Mouse (Mus musculus): Measurements from ENCODE around the gene Ccr6. TPM values are rescaled to one million over a fixed set of nuclear protein-coding genes. Genes with fewer than 3 reads are reported as not detected.
"Not testable (repeated sequence)": the region's sequence is repeated elsewhere in the genome, so short reads cannot be mapped to it uniquely, and the experiment has no call there.

Gene Ccr6
- 0.75 and 0.78 TPM in 2 replicates for polyA plus RNA-seq (2015; fragmentation: Nextera tagmentation; extraction: Ambion mirVana)

- Histone ChIP-seq H3K9ac (ENCODE audit: low read depth, low read length) (no peak within 1 kb of the TSS), H3K9me3 (ENCODE audit: control insufficient read depth, low read length) (no peaks in the 10 kb centered on the region), H3K27me3 (replicated peaks; ENCODE audit: control insufficient read depth, insufficient read depth, low read length) (no peaks in the 10 kb centered on the region), H3K4me1 (ENCODE audit: control insufficient read depth, insufficient read depth, low read length) (no peaks in the 10 kb centered on the region), H3K27ac (ENCODE audit: low read length) (no peak within 1 kb of the TSS), H3K4me3 (ENCODE audit: low read length) (no peak within 1 kb of the TSS), H3K36me3 (ENCODE audit: control insufficient read depth, insufficient read depth, low read length) (no peaks in the 10 kb centered on the region), H3K4me2 (ENCODE audit: low read depth, low read length) (no peak within 1 kb of the TSS)
- no peak for ATAC-seq
- 73% methylated on average over 3 of the region's 3 CpGs for WGBS
Observed at GRCm38 (mm10) chr17:8235743-8236142, at the start of gene Ccr6. Ccr6 (plus strand) TSS chr17:8236043.

GRCm38 (mm10) chr17:8193678-8194077 is 42.2 kb upstream of the Ccr6 start:
- peaks cover 10% of the 10 kb centered on the region; the same call in 1 of the 2 replicates for H3K36me3 ChIP-seq (ENCODE audit: control insufficient read depth, insufficient read depth, low read length)
- H3K9ac ChIP-seq (ENCODE audit: low read depth, low read length) = no peak overlapping the region
- H3K27ac ChIP-seq (ENCODE audit: low read length) = no peak overlapping the region
- no peak overlapping the region for H3K4me3 ChIP-seq (ENCODE audit: low read length)
- no peaks in the 10 kb centered on the region for H3K4me1 ChIP-seq (ENCODE audit: control insufficient read depth, insufficient read depth, low read length)
- no peaks in the 10 kb centered on the region for H3K27me3 ChIP-seq (replicated peaks; ENCODE audit: control insufficient read depth, insufficient read depth, low read length)
- no peak for ATAC-seq
- WGBS = 84% methylated on average over 8 of the region's 8 CpGs
- no peak overlapping the region for H3K4me2 ChIP-seq (ENCODE audit: low read depth, low read length)
- H3K9me3 ChIP-seq (ENCODE audit: control insufficient read depth, low read length) = no peaks in the 10 kb centered on the region

GRCm38 (mm10) chr17:8195685-8196376 is 40.0 kb upstream of the Ccr6 start:
- Histone ChIP-seq H3K9me3 (ENCODE audit: control insufficient read depth, low read length) (no peaks in the 10 kb centered on the region), H3K4me1 (ENCODE audit: control insufficient read depth, insufficient read depth, low read length) (no peaks in the 10 kb centered on the region), H3K4me2 (ENCODE audit: low read depth, low read length) (no peak overlapping the region), H3K27ac (ENCODE audit: low read length) (no peak overlapping the region), H3K9ac (ENCODE audit: low read depth, low read length) (no peak overlapping the region), H3K27me3 (replicated peaks; ENCODE audit: control insufficient read depth, insufficient read depth, low read length) (no peaks in the 10 kb centered on the region), H3K36me3 (ENCODE audit: control insufficient read depth, insufficient read depth, low read length) (0 out of 2 replicates have a peak, but pooled peaks cover 5% of the 10 kb centered on the region), H3K4me3 (ENCODE audit: low read length) (no peak overlapping the region)
- WGBS = 93% methylated on average over 8 of the region's 8 CpGs
- no peak for ATAC-seq

- WGBS = 68% methylated on average over 3 of the region's 3 CpGs
- ATAC-seq = no peak
- Histone ChIP-seq H3K4me3 (ENCODE audit: low read length) (no peak overlapping the region), H3K4me1 (ENCODE audit: control insufficient read depth, insufficient read depth, low read length) (no peaks in the 10 kb centered on the region), H3K9ac (ENCODE audit: low read depth, low read length) (no peak overlapping the region), H3K27me3 (replicated peaks; ENCODE audit: control insufficient read depth, insufficient read depth, low read length) (no peaks in the 10 kb centered on the region), H3K27ac (ENCODE audit: low read length) (no peak overlapping the region), H3K9me3 (ENCODE audit: control insufficient read depth, low read length) (no peaks in the 10 kb centered on the region), H3K4me2 (ENCODE audit: low read depth, low read length) (no peak overlapping the region), H3K36me3 (ENCODE audit: control insufficient read depth, insufficient read depth, low read length) (no peaks in the 10 kb centered on the region)
Observed at GRCm38 (mm10) chr17:8197652-8198051, 38.2 kb upstream of the Ccr6 start.

DNA sequence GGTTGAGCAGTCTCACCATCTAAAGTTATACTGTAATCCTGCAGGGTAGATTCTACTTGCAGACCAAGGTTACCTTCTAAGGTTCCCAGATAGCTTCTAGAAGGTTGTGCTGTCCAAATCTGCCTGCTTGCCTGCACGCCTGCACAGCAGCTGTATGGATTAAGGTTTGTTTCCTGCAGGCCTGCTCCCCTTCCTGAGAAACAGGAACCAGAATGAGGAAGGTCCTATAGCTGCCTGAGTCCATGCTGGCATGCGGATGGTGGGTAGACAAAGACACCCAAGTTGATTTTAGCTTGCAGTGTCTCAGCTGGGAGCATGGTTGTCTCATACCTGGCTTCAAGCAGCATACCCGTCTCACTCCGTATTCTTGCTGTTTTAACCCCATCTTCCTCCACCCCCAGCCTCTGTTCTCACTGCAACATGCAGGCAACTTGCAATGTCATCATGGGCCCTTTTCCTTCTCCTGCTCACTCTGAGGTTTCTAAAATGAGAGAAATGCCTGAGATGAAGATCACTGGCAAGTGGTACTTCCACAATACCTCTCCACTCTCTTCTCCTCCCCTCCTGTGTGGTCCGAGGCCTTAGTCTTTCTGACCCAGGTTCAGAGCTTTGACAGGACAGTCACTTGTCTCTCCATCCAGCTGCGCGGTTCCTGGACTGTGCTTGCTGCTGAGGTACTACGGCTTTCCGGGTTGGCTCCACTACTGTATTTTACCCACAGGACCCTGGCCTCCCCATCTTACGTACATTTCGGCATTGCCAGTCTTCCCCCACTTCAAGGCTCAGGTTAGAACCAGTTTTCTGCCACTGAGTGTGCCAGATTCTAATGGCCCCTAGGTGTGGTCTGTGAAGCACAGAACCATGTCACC is 36.5 kb upstream of the Ccr6 start:
- WGBS = 87% methylated on average over 11 of the region's 11 CpGs
- ATAC-seq = no peak
- no peaks in the 10 kb centered on the region for H3K9me3 ChIP-seq (ENCODE audit: control insufficient read depth, low read length)
- no peaks in the 10 kb centered on the region for H3K27me3 ChIP-seq (replicated peaks; ENCODE audit: control insufficient read depth, insufficient read depth, low read length)
- H3K4me1 ChIP-seq (ENCODE audit: control insufficient read depth, insufficient read depth, low read length) = no peaks in the 10 kb centered on the region
- H3K9ac ChIP-seq (ENCODE audit: low read depth, low read length) = no peak overlapping the region
- H3K27ac ChIP-seq (ENCODE audit: low read length) = no peak overlapping the region
- no peak overlapping the region for H3K4me3 ChIP-seq (ENCODE audit: low read length)
- H3K36me3 ChIP-seq (ENCODE audit: control insufficient read depth, insufficient read depth, low read length) = no peaks in the 10 kb centered on the region
- no peak overlapping the region for H3K4me2 ChIP-seq (ENCODE audit: low read depth, low read length)

DNA sequence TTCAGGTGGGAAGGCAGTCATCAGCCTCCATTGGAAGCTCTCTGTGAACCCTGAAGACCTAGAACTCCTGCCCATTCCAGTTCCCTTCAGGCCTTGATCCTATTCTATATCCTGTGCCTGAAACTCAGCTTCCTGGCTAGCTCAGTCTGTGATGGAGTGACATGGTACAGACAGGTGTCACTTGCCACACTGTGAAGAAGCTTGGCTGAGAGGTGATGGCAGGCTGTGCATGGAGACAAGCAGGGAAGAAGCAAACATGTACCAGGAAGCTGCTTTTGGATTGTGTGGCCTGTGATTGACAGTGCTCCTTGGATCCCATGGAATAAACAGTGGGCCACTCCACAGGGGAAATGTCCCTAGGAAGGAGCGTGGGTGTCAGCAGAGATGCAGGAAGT is 35.9 kb upstream of the Ccr6 start:
- no peaks in the 10 kb centered on the region for H3K36me3 ChIP-seq (ENCODE audit: control insufficient read depth, insufficient read depth, low read length)
- no peaks in the 10 kb centered on the region for H3K4me1 ChIP-seq (ENCODE audit: control insufficient read depth, insufficient read depth, low read length)
- ATAC-seq = no peak
- no peaks in the 10 kb centered on the region for H3K9me3 ChIP-seq (ENCODE audit: control insufficient read depth, low read length)
- no peak overlapping the region for H3K4me2 ChIP-seq (ENCODE audit: low read depth, low read length)
- no peak overlapping the region for H3K27ac ChIP-seq (ENCODE audit: low read length)
- no peak overlapping the region for H3K9ac ChIP-seq (ENCODE audit: low read depth, low read length)
- no peak overlapping the region for H3K4me3 ChIP-seq (ENCODE audit: low read length)
- WGBS = 68% methylated on average over 1 of the region's 1 CpGs
- H3K27me3 ChIP-seq (replicated peaks; ENCODE audit: control insufficient read depth, insufficient read depth, low read length) = no peaks in the 10 kb centered on the region

DNA sequence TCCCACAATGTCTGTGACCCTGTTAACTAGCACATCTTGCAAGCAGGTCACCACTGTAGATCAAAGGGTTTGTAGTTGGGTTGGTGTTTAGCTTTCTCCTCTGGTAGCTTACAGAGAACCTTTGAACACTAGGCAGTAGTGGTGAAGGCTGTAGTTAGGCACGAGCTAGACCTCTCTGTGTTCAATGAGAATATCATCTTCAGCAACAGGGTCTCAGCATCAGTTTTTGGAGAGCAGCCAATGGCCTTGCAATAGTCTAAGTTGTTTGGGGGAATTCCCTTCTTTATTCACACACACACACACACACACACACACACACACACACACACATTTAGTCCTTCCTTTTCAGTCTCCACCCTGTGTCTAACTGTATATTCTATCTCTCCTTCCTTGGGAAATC is 32.4 kb upstream of the Ccr6 start:
- no peaks in the 10 kb centered on the region for H3K9me3 ChIP-seq (ENCODE audit: control insufficient read depth, low read length)
- 44% methylated on average over 1 of the region's 1 CpGs for WGBS
- no peaks in the 10 kb centered on the region for H3K4me1 ChIP-seq (ENCODE audit: control insufficient read depth, insufficient read depth, low read length)

DNA sequence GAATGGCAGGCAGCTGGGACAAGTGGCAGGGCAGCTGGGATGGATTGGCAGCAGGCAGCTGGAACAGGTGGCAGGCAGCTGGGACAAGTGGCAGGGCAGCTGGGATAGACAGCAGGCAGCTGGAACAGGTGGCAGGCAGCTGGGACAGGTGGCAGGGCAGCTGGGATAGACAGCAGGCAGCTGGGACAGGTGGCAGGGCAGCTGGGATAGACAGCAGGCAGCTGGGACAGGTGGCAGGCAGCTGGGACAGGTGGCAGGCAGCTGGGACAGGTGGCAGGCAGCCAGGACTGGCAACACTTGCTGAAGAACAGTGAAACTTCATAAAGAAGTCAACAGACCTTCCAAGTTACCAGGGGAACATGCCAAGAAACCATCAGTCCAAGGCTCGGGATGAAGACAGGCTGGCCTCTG is 30.6 kb upstream of the Ccr6 start:
- ATAC-seq; H3K27me3 ChIP-seq (replicated peaks; ENCODE audit: control insufficient read depth, insufficient read depth, low read length); H3K27ac ChIP-seq (ENCODE audit: low read length); H3K9ac ChIP-seq (ENCODE audit: low read depth, low read length); H3K4me2 ChIP-seq (ENCODE audit: low read depth, low read length); H3K4me3 ChIP-seq (ENCODE audit: low read length); H3K9me3 ChIP-seq (ENCODE audit: control insufficient read depth, low read length); H3K4me1 ChIP-seq (ENCODE audit: control insufficient read depth, insufficient read depth, low read length); H3K36me3 ChIP-seq (ENCODE audit: control insufficient read depth, insufficient read depth, low read length): not testable (repeated sequence)
- WGBS = 67% methylated on average over 1 of the region's 1 CpGs

More for the DNA sequence above, 32.4 kb upstream of the Ccr6 start:
- Histone ChIP-seq H3K27ac (ENCODE audit: low read length) (no peak overlapping the region), H3K36me3 (ENCODE audit: control insufficient read depth, insufficient read depth, low read length) (no peaks in the 10 kb centered on the region), H3K4me3 (ENCODE audit: low read length) (no peak overlapping the region), H3K9ac (ENCODE audit: low read depth, low read length) (no peak overlapping the region), H3K4me2 (ENCODE audit: low read depth, low read length) (no peak overlapping the region), H3K27me3 (replicated peaks; ENCODE audit: control insufficient read depth, insufficient read depth, low read length) (no peaks in the 10 kb centered on the region)
- no peak for ATAC-seq

- Histone ChIP-seq H3K27ac (ENCODE audit: low read length) (no peak overlapping the region), H3K4me2 (ENCODE audit: low read depth, low read length) (no peak overlapping the region), H3K4me3 (ENCODE audit: low read length) (no peak overlapping the region), H3K9ac (ENCODE audit: low read depth, low read length) (no peak overlapping the region), H3K27me3 (replicated peaks; ENCODE audit: control insufficient read depth, insufficient read depth, low read length) (0 out of 2 replicates have a peak, but pooled peaks cover 2% of the 10 kb centered on the region), H3K4me1 (ENCODE audit: control insufficient read depth, insufficient read depth, low read length) (no peaks in the 10 kb centered on the region), H3K9me3 (ENCODE audit: control insufficient read depth, low read length) (no peaks in the 10 kb centered on the region), H3K36me3 (ENCODE audit: control insufficient read depth, insufficient read depth, low read length) (no peaks in the 10 kb centered on the region)
- 76% methylated on average over 5 of the region's 5 CpGs for WGBS
- no peak for ATAC-seq
Observed at GRCm38 (mm10) chr17:8206691-8207090, 29.2 kb upstream of the Ccr6 start.
